Mouse (Mus musculus): ENCODE data around the gene Adgre1.

DNA sequence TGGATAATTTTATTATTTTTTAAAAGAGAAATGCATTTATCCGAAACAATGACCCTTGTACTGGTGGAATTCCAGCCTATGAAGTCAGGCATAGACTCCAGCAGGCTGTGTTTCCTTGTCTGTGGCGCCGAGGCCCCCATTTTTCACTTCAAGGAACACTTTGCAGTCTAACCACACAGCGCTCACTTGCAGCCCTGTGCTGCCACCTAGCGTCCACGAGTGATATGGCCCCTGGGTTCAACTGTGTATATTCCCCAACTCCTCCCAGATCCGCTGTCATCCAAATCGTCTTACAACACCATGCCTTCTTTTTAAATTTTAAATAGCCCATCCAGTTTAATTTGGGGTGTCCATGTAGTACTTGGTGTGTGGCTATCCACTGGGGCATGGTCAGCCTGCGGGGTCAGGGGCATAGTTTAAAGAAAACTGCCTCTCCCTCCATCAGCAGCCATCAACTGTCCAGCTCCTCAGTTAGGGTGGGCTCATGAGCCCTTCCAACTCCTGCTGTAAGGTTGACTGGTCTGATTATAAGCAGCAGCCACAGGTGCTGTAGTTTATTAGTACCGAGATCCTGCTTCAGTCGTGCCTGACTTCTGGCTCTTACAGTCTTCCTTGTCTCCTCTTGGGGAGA, 22.7 kb upstream of the Adgre1 start:
- no peak for TF ChIP-seq POLR2A (IDR thresholded peaks at IDR 0.05; ENCODE audit: borderline replicate concordance, low read depth, low read length)
- TF ChIP-seq CTCF (IDR thresholded peaks at IDR 0.05; ENCODE audit: low read depth, low read length): peak; percentile 90

Data from bone marrow macrophage, adult 2 months (primary cell).